Mouse (Mus musculus): ENCODE results near the gene F2. TPM values are rescaled to one million over a fixed set of nuclear protein-coding genes. Genes with fewer than 3 reads are reported as not detected.
"Not testable (repeated sequence)": the region's sequence is repeated elsewhere in the genome, so short reads cannot be mapped to it uniquely, and the experiment has no call there.

Gene F2
- total RNA-seq, 2 experiments from 2014 or later = not detected

DNA sequence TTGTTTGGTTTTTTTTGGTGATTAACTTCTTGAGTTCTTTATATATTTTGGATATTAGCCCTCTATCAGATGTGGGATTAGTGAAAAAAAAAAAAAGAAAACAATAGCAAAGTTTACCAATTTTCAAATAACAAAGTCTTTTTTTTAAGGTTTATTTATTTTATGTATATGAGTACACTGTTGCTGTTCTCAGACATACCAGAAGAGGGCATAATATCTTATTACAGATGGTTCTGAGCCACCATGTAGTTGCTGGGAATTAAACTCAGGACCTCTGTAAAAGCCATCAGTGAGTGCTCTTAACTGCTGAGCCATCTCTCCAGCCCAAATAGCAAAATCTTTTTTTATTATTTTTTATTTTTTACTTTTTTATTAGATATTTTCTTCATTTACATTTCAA is 26.8 kb downstream of the F2 start:
- not testable (repeated sequence) for ATAC-seq (replicated peaks; ENCODE audit: low FRiP score, poor library complexity, severe bottlenecking)

DNA sequence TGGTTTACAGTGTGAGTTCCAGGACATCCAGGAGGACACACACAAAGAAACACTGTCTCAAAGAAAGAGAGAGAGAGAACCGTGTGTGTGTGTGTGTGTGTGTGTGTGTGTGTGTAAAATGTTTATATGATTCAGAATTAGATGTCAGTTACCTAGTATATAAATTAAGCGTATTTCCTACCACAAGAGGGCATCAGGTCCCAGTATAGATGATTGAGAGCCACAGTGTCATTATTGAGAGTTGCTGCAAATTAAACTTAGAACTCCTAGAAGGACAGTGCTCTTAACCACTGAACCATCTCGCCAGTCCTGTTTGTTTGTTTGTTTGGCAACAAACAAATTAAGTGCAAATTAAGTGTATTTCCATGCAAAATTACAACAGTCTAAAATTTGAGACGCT is 33.8 kb downstream of the F2 start:
- no peak for ATAC-seq (replicated peaks; ENCODE audit: low FRiP score, poor library complexity, severe bottlenecking)

DNA sequence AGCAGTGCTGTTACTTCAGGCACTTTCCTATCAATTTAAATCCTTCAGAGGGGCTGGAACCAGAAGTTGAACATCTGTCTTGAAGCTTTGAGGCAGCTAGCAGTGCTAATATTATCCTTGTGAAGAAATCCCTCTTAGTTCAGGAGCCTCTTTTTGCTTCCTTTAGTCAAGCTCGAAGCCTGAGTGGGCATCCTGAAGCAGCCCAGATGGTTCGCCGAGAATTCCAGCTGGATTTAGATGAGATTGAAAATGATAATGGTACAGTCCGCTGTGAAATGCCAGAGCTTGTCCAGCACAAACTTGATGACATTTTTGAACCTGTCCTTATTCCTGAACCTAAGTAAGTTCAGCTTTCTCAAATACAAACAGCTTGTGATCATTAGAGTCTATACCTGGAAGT is 35.7 kb downstream of the F2 start:
- no peak for ATAC-seq (replicated peaks; ENCODE audit: low FRiP score, poor library complexity, severe bottlenecking)

DNA sequence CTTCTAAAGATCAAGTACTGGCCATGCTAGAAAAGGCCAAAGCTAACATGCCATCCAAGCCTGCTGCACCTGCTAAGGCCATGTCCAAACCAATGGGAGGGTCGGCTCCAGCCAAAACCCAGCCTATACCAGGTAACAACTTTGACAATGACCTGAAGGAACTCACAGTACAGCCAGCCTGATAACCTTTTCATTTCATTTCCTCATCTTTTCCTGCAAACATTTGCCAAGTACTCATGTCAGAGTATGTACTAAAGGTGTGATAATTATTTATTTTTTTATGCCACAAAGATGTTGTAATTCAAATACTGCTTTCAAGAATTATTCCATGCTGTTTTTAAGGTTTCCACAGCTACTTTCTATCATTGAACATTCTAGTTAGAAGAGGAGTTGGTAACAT is 50.0 kb downstream of the F2 start:
- no peak for ATAC-seq (replicated peaks; ENCODE audit: low FRiP score, poor library complexity, severe bottlenecking)

DNA sequence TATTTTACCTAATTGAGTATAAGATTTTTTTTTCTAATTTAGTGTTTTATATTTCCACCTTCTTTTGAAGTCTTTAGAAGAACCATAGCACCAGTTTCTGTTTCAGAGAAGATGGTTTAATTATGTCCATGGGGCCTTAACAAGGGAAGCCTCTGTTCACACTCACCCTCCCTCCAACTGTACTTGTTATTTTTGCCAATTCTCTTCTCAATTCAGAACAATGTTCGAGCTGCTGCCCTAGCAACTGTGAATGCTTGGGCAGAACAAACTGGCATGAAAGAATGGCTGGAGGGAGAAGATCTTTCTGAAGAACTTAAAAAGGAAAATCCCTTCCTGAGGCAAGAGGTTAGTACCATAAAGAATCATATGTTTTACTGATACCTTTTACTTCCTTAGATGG is 55.3 kb downstream of the F2 start:
- ATAC-seq (replicated peaks; ENCODE audit: low FRiP score, poor library complexity, severe bottlenecking) = no peak

Other genes with a start within 250 kb of the F2 start
- gene 1110051M20Rik, start 191.7 kb downstream of the F2 start, total RNA-seq (2015; ENCODE audit: low replicate concordance) = 1.4 and 3.8 TPM in 2 replicates
- 1.2 and 4.0 TPM in 2 replicates for gene 1110051M20Rik, start 191.7 kb downstream of the F2 start, total RNA-seq (2017; ENCODE audit: low replicate concordance)
- gene Lrp4, start 178.9 kb downstream of the F2 start, total RNA-seq (2015; ENCODE audit: low replicate concordance) = 0.42 and 1.1 TPM in 2 replicates
- 0.51 and 2.6 TPM in 2 replicates for gene Lrp4, start 178.9 kb downstream of the F2 start, total RNA-seq (2017; ENCODE audit: low replicate concordance)
- gene Ckap5, start 109.7 kb downstream of the F2 start, total RNA-seq (2015; ENCODE audit: low replicate concordance) = 165 and 210 TPM in 2 replicates
- gene Ckap5, start 109.7 kb downstream of the F2 start, total RNA-seq (2017; ENCODE audit: low replicate concordance) = 216 and 320 TPM in 2 replicates
- 5.0 and 10.1 TPM in 2 replicates for gene Zfp408, start 13.4 kb upstream of the F2 start, total RNA-seq (2015; ENCODE audit: low replicate concordance)
- gene Zfp408, start 13.4 kb upstream of the F2 start, total RNA-seq (2017; ENCODE audit: low replicate concordance) = 1.1 and 3.6 TPM in 2 replicates
- gene Arhgap1, start 13.4 kb upstream of the F2 start, total RNA-seq (2015; ENCODE audit: low replicate concordance) = 20.2 and 52.0 TPM in 2 replicates
- 8.3 and 24.5 TPM in 2 replicates for gene Arhgap1, start 13.4 kb upstream of the F2 start, total RNA-seq (2017; ENCODE audit: low replicate concordance)
- 21.4 and 22.0 TPM in 2 replicates for gene Atg13, start 74.2 kb upstream of the F2 start, total RNA-seq (2015; ENCODE audit: low replicate concordance)
- 10.3 and 10.7 TPM in 2 replicates for gene Atg13, start 74.2 kb upstream of the F2 start, total RNA-seq (2017; ENCODE audit: low replicate concordance)
- gene Harbi1, start 74.4 kb upstream of the F2 start, total RNA-seq (2015; ENCODE audit: low replicate concordance) = 0.84 TPM in 1 of 2 replicates, not detected in the other
- gene Harbi1, start 74.4 kb upstream of the F2 start, total RNA-seq (2017; ENCODE audit: low replicate concordance) = 0.15 and 1.8 TPM in 2 replicates
- 9.7 and 19.7 TPM in 2 replicates for gene Ambra1, start 93.7 kb upstream of the F2 start, total RNA-seq (2015; ENCODE audit: low replicate concordance)
- 20.7 and 28.4 TPM in 2 replicates for gene Ambra1, start 93.7 kb upstream of the F2 start, total RNA-seq (2017; ENCODE audit: low replicate concordance)